Mouse (Mus musculus): ENCODE measurements around the gene Macf1. TPM values are rescaled to one million over a fixed set of nuclear protein-coding genes. Genes with fewer than 3 reads are reported as not detected.
"Not testable (repeated sequence)": the region's sequence is repeated elsewhere in the genome, so short reads cannot be mapped to it uniquely, and the experiment has no call there.

The Macf1 gene
- total RNA-seq, 2 experiments from 2014 or later: 76.5 to 88.0 TPM

DNA sequence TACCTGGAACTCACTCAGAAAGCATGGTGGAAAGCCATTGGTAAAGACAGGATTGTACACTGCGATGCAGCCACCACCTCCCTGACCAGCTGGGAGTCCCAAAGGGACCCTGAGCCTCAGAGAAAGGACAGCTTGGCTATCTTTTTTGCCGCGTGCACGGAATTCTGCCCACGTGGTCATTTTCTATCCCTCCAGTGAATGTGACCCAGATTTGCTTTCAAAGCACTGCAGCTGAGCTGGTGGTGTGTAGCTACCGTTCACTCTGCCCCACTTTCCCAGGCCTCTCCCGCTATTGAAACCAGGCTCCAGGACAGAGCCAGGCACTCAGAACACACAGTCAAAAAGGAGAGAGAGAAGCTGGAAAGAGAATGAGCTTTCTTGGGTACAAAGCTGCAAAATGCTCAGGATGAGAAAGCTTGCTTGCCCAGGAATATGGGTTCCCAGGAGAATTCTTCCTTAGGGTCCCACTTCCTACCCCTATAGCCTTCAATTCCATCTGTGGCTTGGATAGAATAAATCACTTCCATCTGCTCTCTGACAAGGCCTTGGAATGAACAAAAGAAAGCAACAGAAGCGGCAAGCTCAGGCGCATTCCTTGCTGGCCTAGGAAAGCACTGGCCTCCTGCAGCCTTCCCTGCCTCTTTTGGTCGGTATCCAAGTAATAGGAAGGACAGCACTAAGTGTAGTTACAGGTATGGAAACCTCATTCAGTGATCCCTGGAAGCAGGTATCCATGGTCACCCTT lies 6.9 kb downstream of the Macf1 start:
- no peak for DNase-seq
- intact Hi-C loops (cut with DNase I; ENCODE audit: low total_unique reads): no loop called here

DNA sequence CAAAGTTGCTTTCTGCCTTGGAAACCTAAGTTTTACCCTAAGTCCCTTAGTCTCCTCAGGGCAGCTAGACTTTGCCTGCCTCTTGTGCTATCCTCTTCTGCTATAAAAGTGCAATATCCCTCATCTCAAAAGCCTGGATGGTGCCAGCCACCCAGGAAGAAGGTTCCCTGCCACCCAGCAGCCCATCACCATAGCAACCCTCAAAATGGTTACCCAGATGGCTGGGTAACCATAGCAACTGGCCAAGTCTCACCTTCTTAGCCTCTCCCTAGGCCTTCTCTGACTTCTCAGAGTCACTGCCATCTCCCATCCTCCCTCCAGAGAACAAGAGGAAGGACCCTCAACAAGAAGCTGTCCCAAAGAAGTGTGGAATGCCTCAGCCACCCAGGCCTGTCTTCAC lies 13.6 kb downstream of the Macf1 start:
- intact Hi-C loops (cut with DNase I; ENCODE audit: low total_unique reads): no loop called here
- no peak for DNase-seq

DNA sequence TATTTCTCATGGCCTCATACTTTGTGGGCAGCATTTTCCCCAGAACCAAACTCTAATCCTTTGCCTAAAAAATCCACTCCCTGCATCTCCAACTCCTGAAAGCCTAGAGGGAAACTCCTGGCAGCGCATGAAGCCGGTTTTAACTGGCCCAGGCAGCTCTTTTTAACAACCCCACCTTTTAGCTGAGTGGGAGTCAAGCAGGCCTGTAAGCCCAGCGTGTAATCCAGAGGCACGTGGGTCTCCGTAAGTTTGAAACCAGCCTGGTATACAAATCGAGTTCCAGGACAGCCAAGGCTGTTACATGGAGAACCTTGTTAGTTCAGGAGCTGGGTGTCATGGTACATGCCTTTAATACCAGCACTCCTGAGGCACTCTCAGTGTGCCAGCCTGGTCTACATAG lies 14.5 kb downstream of the Macf1 start:
- intact Hi-C loops (cut with DNase I; ENCODE audit: low total_unique reads): loop anchor here (5.0 kb wide), 3 partner anchors 37 to 132 kb away; no protein-coding TSS in a partner anchor
- DNase-seq: no peak

DNA sequence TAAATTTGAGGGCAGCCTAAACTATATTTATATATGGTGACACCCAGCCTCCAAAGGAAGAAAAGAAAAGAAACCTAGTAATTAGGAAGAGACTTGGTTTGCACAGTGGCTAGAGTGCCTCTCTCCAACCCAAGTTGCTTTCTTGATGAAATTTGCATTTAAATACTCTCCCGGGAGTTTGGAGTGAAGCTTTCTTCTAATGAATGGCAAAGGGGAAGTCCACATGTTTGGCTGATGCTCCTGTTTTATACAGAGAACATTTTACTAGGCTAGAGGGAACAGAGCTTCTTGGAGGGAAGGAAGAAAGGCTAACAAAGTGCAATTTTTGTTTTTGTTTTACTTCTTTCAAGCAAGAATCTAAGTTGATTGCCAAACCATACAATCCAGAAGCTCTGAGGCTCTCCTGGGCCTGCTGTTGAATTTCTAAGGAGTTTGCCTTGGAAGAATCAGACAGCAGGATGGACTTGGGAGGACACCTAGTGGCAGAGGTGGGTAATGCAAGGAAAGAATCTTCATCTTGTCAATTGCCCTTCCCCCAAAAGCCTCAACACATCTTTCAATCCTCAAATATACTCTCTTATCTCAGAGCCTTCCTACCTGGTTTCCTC lies 16.8 kb downstream of the Macf1 start:
- DNase-seq: peak; percentile 58
- intact Hi-C loops (cut with DNase I; ENCODE audit: low total_unique reads): loop anchor here (5.0 kb wide), 3 partner anchors 35 to 130 kb away; no protein-coding TSS in a partner anchor

DNA sequence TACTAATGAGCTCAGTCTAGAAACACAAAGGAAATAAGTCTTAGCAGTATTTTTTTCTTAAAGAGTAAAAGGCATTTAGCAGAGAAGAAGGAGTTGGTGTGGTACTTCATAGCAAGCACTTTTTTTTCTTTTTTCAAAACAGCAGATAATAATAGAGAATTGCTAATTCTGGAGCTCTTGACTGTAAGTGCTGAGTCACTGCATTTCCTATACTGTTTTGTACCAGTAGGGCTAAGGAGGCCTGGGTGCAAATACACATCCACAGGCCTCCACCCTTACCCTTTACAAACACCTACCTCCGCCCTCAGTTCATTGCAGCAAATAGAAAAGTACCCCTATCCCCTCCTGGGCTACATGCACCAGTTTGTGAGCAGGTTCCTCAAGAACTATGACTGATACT lies 17.6 kb downstream of the Macf1 start:
- intact Hi-C loops (cut with DNase I; ENCODE audit: low total_unique reads): loop anchor here (5.0 kb wide), 3 partner anchors 34 to 129 kb away; no protein-coding TSS in a partner anchor
- DNase-seq: no peak

DNA sequence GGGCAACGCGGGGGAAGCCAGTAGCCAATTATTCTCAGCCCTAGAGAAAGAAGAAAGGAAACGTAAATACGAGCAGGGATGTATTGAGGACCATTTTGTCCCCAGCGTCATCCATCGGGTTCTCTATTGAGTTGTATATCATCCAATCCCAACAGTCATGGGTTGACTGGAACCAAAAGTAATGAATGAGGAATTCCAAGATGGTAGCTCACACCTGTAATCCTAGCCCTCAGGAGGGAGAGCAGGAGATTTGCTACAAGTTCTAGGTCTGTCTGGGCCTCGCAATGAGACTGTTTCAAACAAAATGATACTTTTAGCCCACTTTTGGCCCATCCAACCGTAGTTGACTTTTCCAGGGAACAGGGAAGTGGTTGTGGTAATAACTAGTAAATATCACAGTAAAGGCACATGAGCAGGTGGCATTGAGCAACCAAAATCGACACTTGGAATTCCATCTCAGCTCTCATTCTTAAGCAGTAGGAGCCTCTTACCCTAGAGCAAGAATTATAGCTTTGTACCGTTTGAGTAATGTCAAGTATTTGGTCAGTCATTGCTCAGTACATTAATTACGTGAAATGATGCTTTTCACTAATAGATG lies 18.4 kb downstream of the Macf1 start:
- DNase-seq: no peak
- intact Hi-C loops (cut with DNase I; ENCODE audit: low total_unique reads): loop anchor here (5.0 kb wide), 3 partner anchors 33 to 128 kb away; no protein-coding TSS in a partner anchor

DNA sequence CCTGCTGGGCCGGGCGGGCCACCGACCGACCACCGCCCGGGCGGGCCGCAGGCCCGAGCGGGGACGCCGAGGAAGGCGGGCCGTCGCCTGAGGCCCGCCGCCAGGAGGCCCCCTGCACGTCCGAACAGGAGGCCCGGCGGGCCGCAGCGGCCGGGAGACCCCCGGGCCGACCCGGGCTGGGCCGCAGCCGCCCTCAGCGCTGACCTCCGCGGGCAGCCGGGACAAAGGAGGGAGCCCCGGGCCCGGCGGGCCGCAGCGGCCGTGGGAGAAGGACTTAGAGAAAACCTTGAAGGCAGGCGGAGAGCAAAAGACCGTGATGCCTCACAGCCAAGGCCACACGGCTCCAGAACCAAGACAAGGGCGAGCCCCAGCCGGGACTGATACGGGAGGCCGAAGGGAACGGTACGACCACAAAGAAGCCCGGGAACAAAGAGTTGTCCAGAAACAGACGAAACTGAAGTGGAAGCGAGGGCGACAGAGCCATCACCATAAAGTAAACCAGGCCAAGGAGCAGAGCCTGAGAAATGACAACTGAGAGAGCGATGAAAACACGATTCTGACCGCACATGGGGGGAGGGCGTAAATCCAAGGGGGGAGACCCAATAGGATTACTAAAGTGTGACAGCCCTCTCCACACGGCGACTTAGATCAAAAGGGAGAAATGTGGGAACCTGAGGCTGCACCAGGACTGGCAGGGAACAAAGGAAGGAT lies 19.1 kb downstream of the Macf1 start:
- intact Hi-C loops (cut with DNase I; ENCODE audit: low total_unique reads): loop anchor here (5.0 kb wide), 3 partner anchors 33 to 128 kb away; no protein-coding TSS in a partner anchor
- no peak for DNase-seq

DNA sequence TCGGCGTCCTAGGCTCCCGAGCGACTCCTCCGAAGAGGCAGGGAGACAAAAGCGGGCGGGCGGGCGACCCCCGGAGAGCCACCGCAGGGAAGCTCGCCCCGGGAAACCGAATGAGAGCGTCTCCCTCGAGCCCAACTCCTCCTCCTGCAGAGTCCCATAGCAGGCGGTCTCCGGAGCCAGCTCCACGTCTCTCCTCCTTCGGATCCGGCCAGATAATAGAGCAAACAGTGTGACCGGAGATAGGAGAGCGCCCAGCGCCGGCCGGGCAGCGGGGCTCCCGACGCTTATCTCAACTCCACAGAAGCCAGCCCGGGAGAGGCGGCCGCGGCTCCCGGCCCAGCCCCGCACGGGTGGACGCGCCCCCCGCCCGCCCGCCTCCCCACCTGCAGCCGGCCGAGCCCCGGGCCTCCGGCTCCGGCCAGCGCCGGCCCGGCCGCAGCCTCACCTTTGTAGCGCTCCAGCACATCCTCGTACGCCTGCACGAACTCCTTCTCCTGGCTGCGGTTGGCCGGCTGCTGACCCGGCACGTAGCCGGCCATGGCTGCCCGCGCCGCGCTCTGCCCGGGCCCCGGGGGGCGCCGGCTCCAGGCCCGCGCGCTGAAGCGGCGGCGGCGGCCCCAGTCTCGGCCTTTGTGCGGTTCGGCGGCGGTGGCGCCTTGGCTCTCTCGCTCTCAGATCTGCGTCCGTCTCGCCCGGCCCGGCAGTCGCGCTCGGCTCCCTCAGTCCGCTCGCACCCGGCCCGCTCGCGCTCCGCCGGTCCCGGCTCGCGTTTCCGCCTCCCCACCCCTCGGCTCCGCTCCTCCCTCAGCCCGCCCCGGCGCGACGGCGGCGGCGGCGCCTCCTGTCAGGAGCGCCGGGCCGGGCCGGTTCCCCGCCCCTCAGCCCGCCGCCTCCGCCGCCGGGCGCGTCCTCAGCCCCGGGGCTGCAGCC lies 19.9 kb downstream of the Macf1 start:
- intact Hi-C loops (cut with DNase I; ENCODE audit: low total_unique reads): no loop called here

DNA sequence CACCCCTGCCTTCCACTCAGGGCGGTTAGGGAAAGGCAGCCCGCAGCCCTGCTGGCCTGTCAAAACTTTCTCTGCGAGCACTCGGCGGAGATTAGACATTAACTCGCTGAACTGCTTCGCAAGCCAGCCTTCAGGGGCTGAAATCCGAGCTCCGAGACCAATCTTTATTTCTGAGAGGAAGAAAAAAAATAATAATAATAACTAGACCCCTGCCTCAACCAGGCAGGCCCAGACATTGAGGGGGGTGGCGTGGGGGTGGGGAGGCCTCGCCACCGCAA lies 20.5 kb downstream of the Macf1 start:
- intact Hi-C loops (cut with DNase I; ENCODE audit: low total_unique reads): no loop called here
- DNase-seq: no peak

More for the DNA sequence above, 19.9 kb downstream of the Macf1 start:
- peak; percentile 80 for DNase-seq

DNA sequence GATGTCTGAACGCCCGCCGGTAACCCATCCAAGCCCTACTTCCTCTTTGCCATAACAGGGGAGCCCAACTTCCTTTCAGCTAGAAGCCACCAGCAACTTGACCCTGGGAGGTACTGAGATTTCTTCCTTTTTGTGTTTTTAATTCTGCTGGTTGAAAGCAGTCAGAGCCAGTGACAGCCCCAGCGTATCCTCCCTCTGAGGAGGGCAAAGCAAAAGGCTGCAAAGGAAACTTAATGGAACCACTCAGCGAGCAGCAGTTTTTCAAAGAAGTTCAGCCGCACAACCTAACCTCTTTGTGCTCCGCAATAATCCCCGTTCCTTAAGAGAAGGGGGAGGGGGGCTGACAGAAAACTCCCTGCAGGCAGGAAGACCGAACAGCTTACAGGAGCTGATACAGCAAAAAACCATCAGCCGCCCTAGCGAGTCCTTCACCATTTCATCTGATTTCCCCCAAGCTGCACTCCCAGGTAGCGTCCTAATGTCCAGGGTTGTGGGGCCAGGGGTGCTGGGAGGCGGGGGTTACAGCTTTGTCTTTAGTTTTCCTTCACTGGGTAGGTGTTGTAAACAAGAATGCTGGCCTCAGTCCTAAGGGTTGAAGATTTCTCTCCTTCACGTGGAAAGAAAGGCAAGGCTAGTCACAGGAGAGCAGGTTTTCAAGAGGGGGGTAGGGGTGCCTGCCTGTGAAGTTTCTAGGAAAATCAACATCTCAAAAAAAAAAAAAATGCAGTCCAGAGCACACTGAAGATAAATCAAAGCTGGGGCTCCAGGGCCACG lies 21.1 kb downstream of the Macf1 start:
- intact Hi-C loops (cut with DNase I; ENCODE audit: low total_unique reads): no loop called here
- DNase-seq: no peak

DNA sequence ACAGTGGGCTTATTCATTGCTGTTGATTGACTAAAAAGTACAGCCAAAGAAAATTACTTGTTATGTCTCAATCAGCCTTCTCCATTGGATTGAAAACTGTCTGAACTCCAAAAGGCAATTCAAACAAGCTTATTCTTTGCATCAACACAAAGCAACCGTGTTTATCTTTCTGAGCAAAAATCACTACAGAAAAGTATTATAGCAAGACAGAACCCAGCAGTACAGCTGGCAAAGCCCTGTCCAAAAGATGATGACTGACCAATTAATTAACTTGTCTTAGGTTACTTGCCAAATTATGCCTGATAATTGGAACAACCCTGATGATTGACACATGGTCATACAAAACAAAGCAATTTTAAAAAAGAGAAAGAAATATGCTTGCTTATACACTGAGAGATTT lies 26.0 kb downstream of the Macf1 start:
- no peak for DNase-seq
- intact Hi-C loops (cut with DNase I; ENCODE audit: low total_unique reads): loop anchor here (5.0 kb wide), 1 partner anchor 56 kb away; no protein-coding TSS in a partner anchor

DNA sequence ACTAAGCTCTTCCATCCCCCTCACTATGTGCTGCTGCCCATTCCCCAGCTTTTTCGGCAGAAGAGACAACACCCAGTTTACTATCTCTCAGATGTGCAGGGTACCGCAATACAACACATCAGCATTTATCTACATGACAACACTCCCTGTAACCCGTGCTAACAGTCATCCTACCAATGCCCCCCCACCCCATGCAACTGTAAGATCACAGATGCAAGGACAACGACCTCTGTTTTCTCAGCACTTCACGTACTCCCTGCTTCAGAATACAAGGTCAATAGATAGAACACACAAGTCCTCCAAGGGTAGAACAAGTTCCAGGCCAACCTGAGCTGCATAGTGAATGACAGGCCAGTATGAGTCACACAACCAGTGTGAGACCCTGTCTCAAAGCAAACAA lies 28.9 kb downstream of the Macf1 start:
- no peak for DNase-seq
- intact Hi-C loops (cut with DNase I; ENCODE audit: low total_unique reads): loop anchor here (5.0 kb wide), 1 partner anchor 53 kb away; no protein-coding TSS in a partner anchor

DNA sequence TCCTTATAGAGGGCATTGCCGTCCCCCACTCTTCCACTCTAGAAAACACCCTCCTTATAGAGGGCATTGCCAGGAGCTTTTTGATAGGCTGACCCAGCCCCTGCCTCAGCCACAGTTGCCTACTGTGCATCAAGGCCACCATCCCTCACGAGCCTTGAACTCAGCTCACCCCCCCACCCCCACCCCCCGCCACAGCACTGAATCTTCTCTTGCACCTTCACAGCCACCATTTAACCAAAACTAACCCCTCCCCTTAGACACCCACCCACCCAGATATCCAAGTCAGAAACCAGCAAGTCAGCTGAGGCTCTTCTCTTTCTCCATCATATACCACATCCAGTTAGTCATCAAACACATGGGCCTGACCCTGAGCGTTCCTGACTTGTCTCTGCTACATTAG lies 29.6 kb downstream of the Macf1 start:
- no peak for DNase-seq
- intact Hi-C loops (cut with DNase I; ENCODE audit: low total_unique reads): no loop called here

DNA sequence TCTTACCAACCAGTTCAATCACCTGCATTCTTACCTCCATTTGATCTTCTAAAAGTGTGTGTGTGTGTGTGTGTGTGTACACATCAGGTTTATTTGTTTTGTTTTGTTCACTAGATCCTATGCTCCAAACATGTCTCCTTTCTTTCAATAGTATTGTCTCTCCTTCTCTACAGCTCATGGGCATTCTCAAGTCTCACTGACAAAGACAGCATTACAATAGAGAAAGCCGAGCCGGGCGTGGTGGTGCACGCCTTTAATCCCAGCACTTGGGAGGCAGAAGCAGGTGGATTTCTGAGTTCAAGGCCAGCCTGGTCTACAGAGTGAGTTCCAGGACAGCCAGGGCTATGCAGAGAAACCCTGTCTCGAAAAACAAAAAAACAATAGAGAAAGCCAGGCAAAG lies 30.7 kb downstream of the Macf1 start:
- DNase-seq; intact Hi-C loops (cut with DNase I; ENCODE audit: low total_unique reads): not testable (repeated sequence)

DNA sequence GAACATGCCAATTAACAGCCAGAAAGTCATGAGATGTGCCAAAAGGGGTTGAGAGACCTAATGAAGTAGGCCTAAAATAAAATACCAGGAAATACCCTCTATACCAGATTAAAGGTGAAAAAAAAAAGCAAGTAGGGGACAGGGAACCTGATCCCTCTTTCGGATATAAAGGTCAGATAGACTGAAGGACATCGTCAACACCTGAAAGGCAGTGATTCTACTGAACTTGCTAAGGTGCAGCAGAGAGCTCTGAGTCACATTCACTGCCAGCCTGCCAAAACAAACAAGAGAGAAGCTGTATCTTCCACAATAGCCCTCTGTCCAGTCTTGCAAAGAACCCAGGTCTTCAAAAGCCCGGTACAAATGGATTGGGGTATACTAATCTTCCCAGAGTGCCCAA lies 32.0 kb downstream of the Macf1 start:
- intact Hi-C loops (cut with DNase I; ENCODE audit: low total_unique reads): no loop called here
- no peak for DNase-seq

DNA sequence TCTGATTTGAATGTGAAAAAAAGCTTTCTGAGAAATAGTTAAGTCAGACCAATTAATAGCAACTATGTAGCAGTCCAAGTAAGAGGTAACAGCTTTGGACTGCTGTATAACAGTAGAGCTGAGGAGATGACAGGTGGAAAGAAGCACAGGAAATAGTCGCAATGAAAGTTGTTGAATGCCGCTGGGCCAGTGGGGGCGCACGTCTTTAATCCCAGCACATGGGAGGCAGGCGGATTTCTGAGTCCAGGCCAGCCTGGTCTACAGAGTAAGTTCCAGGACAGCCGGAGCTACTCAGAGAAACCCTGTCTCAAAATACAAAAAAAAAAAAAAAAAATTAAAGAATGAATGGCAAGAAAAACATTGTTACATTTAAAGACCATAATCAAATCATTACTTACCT lies 35.0 kb downstream of the Macf1 start:
- intact Hi-C loops (cut with DNase I; ENCODE audit: low total_unique reads): no loop called here
- DNase-seq: no peak

DNA sequence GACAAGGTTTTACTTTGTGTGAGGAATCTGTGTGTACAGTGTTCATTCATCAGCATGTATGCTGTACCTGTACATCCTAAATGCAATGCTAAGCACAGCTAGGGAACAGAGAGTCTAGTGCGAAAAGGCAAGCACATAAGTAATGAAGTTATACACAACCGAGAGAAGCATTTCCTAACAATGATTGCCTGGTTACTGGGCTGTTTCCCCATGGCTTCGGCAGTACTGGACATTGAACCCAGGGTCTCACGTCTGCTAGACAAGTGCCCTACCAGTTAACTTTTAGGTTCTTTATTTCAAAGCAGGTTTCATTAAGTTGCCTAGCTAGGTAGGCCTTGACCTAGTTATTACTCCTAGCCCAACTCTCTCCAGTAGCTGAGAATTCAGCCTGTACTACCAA lies 36.5 kb downstream of the Macf1 start:
- intact Hi-C loops (cut with DNase I; ENCODE audit: low total_unique reads): no loop called here

DNA sequence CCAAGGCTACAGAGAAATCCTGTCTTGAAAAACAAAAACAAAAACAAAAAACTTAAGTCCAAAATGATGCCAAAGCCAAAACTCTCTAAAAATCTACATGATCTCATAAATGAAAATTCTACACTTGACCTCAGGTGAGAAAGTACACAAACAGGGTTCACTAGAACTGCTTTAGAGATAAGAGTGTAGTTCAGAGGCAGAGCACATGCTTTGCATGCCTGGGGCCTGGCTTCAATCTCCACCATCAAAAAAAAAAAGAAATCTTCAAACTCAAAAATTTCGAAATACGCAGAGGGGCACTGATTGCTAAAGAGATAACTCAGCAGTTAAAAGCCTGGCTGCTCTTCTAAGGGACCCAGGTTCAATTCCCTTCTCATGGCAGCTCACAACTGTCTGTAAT lies 37.1 kb downstream of the Macf1 start:
- no peak for DNase-seq
- intact Hi-C loops (cut with DNase I; ENCODE audit: low total_unique reads): no loop called here

More for the DNA sequence above, 36.5 kb downstream of the Macf1 start:
- DNase-seq: no peak

All from gastrocnemius, postnatal 14 days (tissue).